Mouse (Mus musculus) liver, postnatal 0 days (tissue): Measurements from ENCODE around the gene Snx29.

Source experiments
- CTCF ChIP-seq: sonication (generic); IDR thresholded peaks from 2 replicates; pipeline ENCODE4 v1.5.1; 2016; ENCODE audit warnings: antibody characterized with exemption, low read depth
- EP300 ChIP-seq: IDR thresholded peaks from 2 replicates; pipeline ENCODE4 v1.6.1; 2016; ENCODE audit warnings: antibody characterized with exemption, low read depth, mild to moderate bottlenecking

- TF ChIP-seq EP300 = no peak
- no peak for TF ChIP-seq CTCF
These were observed 459.4 kb downstream of the Snx29 start for GRCm38 (mm10) chr16:11782082-11782481.
